Mouse (Mus musculus) midbrain, embryonic 12.5 days (tissue): ENCODE measurements around the gene Cfap97. TPM values are rescaled to one million over a fixed set of nuclear protein-coding genes. Genes with fewer than 3 reads are reported as not detected.
"Not testable (repeated sequence)": the region's sequence is repeated elsewhere in the genome, so short reads cannot be mapped to it uniquely, and the experiment has no call there.

Experiments used
- ATAC-seq: fragments of 200-750 bp; cut with Nextera tagmentation; 2 replicates; pipeline ENCODE4 v1.8.0; 2017; ENCODE audit warnings: low read depth, moderate TSS enrichment, moderate library complexity; ENCODE audit not compliant: low FRiP score
- H3K27ac ChIP-seq: fragments of 300-500 bp; sonication (generic); replicated peaks from 2 replicates; pipeline ENCODE4 v1.5.1; 2016; ENCODE audit warnings: mild to moderate bottlenecking
- H3K27me3 ChIP-seq: fragments of 300-500 bp; sonication (generic); 2 replicates; pipeline ENCODE4 v1.6.1; 2016; ENCODE audit warnings: mild to moderate bottlenecking
- H3K36me3 ChIP-seq: fragments of 300-500 bp; sonication (generic); 2 replicates; pipeline ENCODE4 v1.6.1; 2016
- H3K4me1 ChIP-seq: fragments of 300-500 bp; sonication (generic); 2 replicates; pipeline ENCODE4 v1.6.1; 2016
- H3K4me2 ChIP-seq: fragments of 300-500 bp; sonication (generic); replicated peaks from 2 replicates; pipeline ENCODE4 v1.6.1; 2016; ENCODE audit warnings: mild to moderate bottlenecking, moderate library complexity
- H3K4me3 ChIP-seq: fragments of 300-500 bp; sonication (generic); 2 replicates; pipeline ENCODE4 v1.5.1; 2016; ENCODE audit warnings: mild to moderate bottlenecking
- H3K9ac ChIP-seq: fragments of 300-500 bp; sonication (generic); replicated peaks from 2 replicates; pipeline ENCODE4 v1.6.1; 2016; ENCODE audit warnings: mild to moderate bottlenecking, moderate library complexity
- H3K9me3 ChIP-seq: fragments of 300-500 bp; sonication (generic); 2 replicates; pipeline ENCODE4 v1.6.1; 2016; ENCODE audit warnings: mild to moderate bottlenecking
- WGBS: fragments of 180-500 bp; shearing (Covaris S2); methylation state at CpG from one replicate; pipeline ENCODE4 v1.1.7; 2016; 5-methylcytosine and 5-hydroxymethylcytosine counted together
- polyA plus RNA-seq: library from polyadenylated mRNA; unstranded; fragments of >200 nt; fragmentation: Nextera tagmentation; extraction: Ambion mirVana; gene quantifications from 2 replicates; pipeline ENCODE4 v1.2.1, GENCODE M21; 2016

The Cfap97 gene
- polyA plus RNA-seq, 1 experiment from 2014 or later, result 25.5 TPM

- no peaks in the 10 kb centered on the region for H3K9me3 ChIP-seq
- H3K4me2 ChIP-seq, result peak within 1 kb of the TSS; percentile 81
- peak; percentile 99 for ATAC-seq
- H3K27me3 ChIP-seq, result peaks cover 13% of the 10 kb centered on the region
- H3K4me1 ChIP-seq, result peaks cover 32% of the 10 kb centered on the region
- peak within 1 kb of the TSS; percentile 96 for H3K27ac ChIP-seq
- H3K9ac ChIP-seq, result peak within 1 kb of the TSS; percentile 92
- H3K4me3 ChIP-seq, result peak within 1 kb of the TSS; percentile 80
- WGBS, result 0% methylated on average over 76 of the region's 84 CpGs
- H3K36me3 ChIP-seq, result peaks cover 36% of the 10 kb centered on the region
Measured at GRCm38 (mm10) chr8:46210404-46211315, 59.1 kb downstream of the Cfap97 start, which contains the start of gene Slc25a4. Gene Slc25a4 (minus strand): TSS chr8:46211284.

- peak overlapping the region; percentile 92 for H3K9ac ChIP-seq
- peak overlapping the region; percentile 81 for H3K4me2 ChIP-seq
- no peak for ATAC-seq
- peaks cover 26% of the 10 kb centered on the region for H3K36me3 ChIP-seq
- peak overlapping the region; percentile 80 for H3K4me3 ChIP-seq
- H3K27me3 ChIP-seq, result peaks cover 13% of the 10 kb centered on the region
- peak overlapping the region; percentile 96 for H3K27ac ChIP-seq
- peaks cover 32% of the 10 kb centered on the region for H3K4me1 ChIP-seq
- H3K9me3 ChIP-seq, result no peaks in the 10 kb centered on the region
- 4% methylated on average over 13 of the region's 13 CpGs for WGBS
Measured at GRCm38 (mm10) chr8:46211611-46212071, 60.1 kb downstream of the Cfap97 start.

- Histone ChIP-seq H3K9me3 (no peaks in the 10 kb centered on the region), H3K36me3 (peaks cover 20% of the 10 kb centered on the region), H3K27me3 (peaks cover 13% of the 10 kb centered on the region), H3K4me2 (peak overlapping the region; percentile 81; the same call in 1 of the 2 replicates), H3K4me3 (no peak overlapping the region), H3K4me1 (peaks cover 37% of the 10 kb centered on the region), H3K27ac (no peak overlapping the region), H3K9ac (0 out of 2 replicates have a peak overlapping the region, but pooled peaks have one; percentile 92)
- 42% methylated on average over 7 of the region's 7 CpGs for WGBS
- ATAC-seq, result no peak
Measured at GRCm38 (mm10) chr8:46212194-46212593, 60.6 kb downstream of the Cfap97 start.

DNA sequence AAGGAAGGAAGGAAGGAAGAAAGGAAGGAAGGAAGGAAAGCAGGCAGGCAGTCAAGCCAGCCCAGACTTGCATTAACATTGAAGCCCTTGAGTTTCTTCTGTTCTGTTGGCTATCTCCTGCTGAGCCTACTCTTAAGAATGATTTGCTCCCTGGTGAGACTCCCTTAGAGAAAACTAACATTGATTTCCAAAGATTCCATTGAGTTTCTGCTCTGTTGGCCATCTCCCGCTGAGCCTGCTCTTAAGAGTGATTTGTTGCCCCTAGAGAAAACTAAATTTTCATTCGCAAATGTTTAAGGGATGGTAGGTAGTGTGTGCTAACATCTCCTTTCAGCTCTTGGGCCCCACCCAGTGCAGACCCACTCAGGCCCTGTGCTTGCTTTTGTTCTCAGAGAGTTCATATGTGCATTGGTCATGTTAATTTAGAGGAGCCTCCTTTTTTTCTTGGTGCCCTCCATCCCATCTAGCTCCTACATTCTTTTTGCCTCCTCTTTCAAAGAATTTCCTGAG lies 62.5 kb downstream of the Cfap97 start:
- Histone ChIP-seq H3K9me3 (no peaks in the 10 kb centered on the region), H3K4me1 (peaks cover 29% of the 10 kb centered on the region), H3K36me3 (peaks cover 2% of the 10 kb centered on the region), H3K27ac (no peak overlapping the region), H3K27me3 (peaks cover 21% of the 10 kb centered on the region), H3K4me2 (no peak overlapping the region), H3K9ac (no peak overlapping the region), H3K4me3 (no peak overlapping the region)
- ATAC-seq, result no peak
- WGBS, result 5% methylated on average over 2 of the region's 2 CpGs

GRCm38 (mm10) chr8:46216838-46217237 lies 65.3 kb downstream of the Cfap97 start:
- Histone ChIP-seq H3K9ac (no peak overlapping the region; the same call in 1 of the 2 replicates), H3K36me3 (no peaks in the 10 kb centered on the region), H3K4me2 (peak overlapping the region; percentile 47), H3K27me3 (peaks cover 24% of the 10 kb centered on the region), H3K4me1 (peaks cover 12% of the 10 kb centered on the region), H3K4me3 (peak overlapping the region; percentile 30), H3K9me3 (no peaks in the 10 kb centered on the region), H3K27ac (peak overlapping the region; percentile 54)
- 2% methylated on average over 14 of the region's 14 CpGs for WGBS
- peak; percentile 91 for ATAC-seq

GRCm38 (mm10) chr8:46220566-46220965 lies 69.0 kb downstream of the Cfap97 start:
- H3K4me3 ChIP-seq, result no peak overlapping the region
- no peak overlapping the region for H3K27ac ChIP-seq
- no peak overlapping the region for H3K9ac ChIP-seq
- no peaks in the 10 kb centered on the region for H3K36me3 ChIP-seq
- H3K4me2 ChIP-seq, result no peak overlapping the region
- no peak for ATAC-seq
- no peaks in the 10 kb centered on the region for H3K9me3 ChIP-seq
- peaks cover 7% of the 10 kb centered on the region; the same call in 1 of the 2 replicates for H3K4me1 ChIP-seq
- peaks cover 11% of the 10 kb centered on the region for H3K27me3 ChIP-seq
- 71% methylated on average over 3 of the region's 3 CpGs for WGBS

GRCm38 (mm10) chr8:46225501-46225900 lies 73.9 kb downstream of the Cfap97 start:
- Histone ChIP-seq H3K4me3 (no peak overlapping the region), H3K9me3 (no peaks in the 10 kb centered on the region), H3K9ac (no peak overlapping the region), H3K27ac (no peak overlapping the region), H3K4me2 (no peak overlapping the region), H3K36me3 (no peaks in the 10 kb centered on the region), H3K27me3 (no peaks in the 10 kb centered on the region), H3K4me1 (no peaks in the 10 kb centered on the region)
- 84% methylated on average over 3 of the region's 3 CpGs for WGBS
- ATAC-seq, result no peak

- ATAC-seq, result no peak
- H3K4me1 ChIP-seq, result no peaks in the 10 kb centered on the region
- 86% methylated on average over 5 of the region's 5 CpGs for WGBS
- H3K9me3 ChIP-seq, result no peaks in the 10 kb centered on the region
- H3K9ac ChIP-seq, result no peak overlapping the region
- H3K27ac ChIP-seq, result no peak overlapping the region
- no peak overlapping the region for H3K4me3 ChIP-seq
- H3K36me3 ChIP-seq, result no peaks in the 10 kb centered on the region
- no peak overlapping the region for H3K4me2 ChIP-seq
- H3K27me3 ChIP-seq, result no peaks in the 10 kb centered on the region
Measured at GRCm38 (mm10) chr8:46226622-46227021, 75.1 kb downstream of the Cfap97 start.

DNA sequence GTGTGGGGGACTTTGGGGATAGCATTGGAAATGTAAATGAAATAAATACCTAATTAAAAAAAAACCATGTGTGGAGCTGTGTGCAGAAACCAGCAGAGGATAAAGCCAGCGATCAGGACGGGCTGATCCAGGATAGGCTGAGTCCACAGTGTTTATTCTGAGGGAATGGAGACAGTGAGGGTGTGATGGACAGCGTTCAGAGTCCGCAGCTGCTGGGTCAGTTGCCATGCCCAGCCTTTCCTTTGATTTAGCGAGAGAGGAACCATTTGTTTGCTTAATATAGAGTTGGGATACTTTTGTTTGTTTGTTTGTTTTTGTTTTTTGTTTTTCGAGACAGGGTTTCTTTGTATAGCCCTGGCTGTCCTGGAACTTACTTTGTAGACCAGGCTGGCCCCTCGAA lies 80.4 kb downstream of the Cfap97 start:
- H3K4me2 ChIP-seq, H3K9ac ChIP-seq, ATAC-seq, H3K27me3 ChIP-seq, H3K4me1 ChIP-seq, H3K36me3 ChIP-seq, H3K4me3 ChIP-seq, H3K27ac ChIP-seq, H3K9me3 ChIP-seq: not testable (repeated sequence)
- WGBS, result 82% methylated on average over 7 of the region's 7 CpGs

DNA sequence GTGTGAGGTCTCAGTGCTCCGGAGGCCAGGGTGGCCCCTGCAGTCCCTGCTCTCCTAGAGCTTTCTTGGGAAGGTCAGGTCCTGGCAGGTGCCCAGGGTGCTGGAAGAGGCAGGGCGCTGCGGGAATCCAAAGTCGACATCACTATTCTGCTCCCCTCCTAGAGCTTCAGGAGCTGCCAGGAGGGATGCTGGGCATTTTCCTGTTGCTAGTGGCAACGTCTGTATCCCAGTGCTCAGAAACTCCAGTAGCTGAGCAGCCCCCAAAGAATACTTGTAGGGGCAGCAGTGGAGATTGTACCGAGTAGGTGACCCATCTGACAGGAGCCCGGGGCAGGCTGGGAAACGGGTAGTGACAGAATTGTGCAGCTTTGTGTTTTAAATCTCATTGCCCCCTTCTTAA lies 81.2 kb downstream of the Cfap97 start:
- Histone ChIP-seq H3K27me3 (peaks cover 11% of the 10 kb centered on the region), H3K4me2 (no peak overlapping the region), H3K27ac (no peak overlapping the region), H3K9me3 (no peaks in the 10 kb centered on the region), H3K4me1 (no peaks in the 10 kb centered on the region), H3K4me3 (no peak overlapping the region), H3K9ac (no peak overlapping the region), H3K36me3 (no peaks in the 10 kb centered on the region)
- 57% methylated on average over 8 of the region's 8 CpGs for WGBS
- no peak for ATAC-seq

DNA sequence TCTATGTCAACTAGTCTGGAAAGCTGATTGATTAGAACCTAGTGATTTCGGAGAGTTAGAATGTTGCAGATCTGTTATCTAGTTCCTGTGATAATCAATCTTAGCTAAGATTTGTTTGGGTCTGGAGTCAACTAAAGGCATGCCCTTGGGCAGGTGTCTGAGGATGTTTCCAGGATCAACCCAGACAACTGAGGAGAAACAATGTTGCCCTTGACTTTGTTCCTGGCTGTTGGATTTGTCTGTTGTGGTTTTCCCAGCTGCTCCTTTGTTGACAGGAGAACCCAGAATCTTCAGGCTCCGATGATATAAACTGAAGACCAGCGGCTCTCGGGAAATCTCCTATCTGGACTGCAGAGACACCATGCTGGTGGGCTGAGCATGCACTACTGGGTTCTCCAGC lies 83.2 kb downstream of the Cfap97 start:
- no peak overlapping the region for H3K27ac ChIP-seq
- H3K9me3 ChIP-seq, result no peaks in the 10 kb centered on the region
- no peak overlapping the region for H3K4me2 ChIP-seq
- H3K4me1 ChIP-seq, result no peaks in the 10 kb centered on the region
- no peak overlapping the region for H3K4me3 ChIP-seq
- WGBS, result 88% methylated on average over 4 of the region's 4 CpGs
- no peaks in the 10 kb centered on the region for H3K36me3 ChIP-seq
- H3K27me3 ChIP-seq, result peaks cover 23% of the 10 kb centered on the region
- ATAC-seq, result no peak
- H3K9ac ChIP-seq, result no peak overlapping the region
